Mouse (Mus musculus) thymus, adult 2 months (tissue): ENCODE measurements at regions not wholly inside any gene's neighbourhood (a gene's known extent, or its start where the extent isn't known, plus 50 kb on each side); places are given as distances from the start of the nearest gene placed in this dataset.

Experiments
- CTCF ChIP-seq: fragments of 200-500 bp; IDR thresholded peaks from 2 replicates; pipeline ENCODE4 v1.5.1; 2012; ENCODE audit warnings: mild to moderate bottlenecking, control low read depth, low read length, moderate library complexity, borderline replicate concordance; ENCODE audit not compliant: control insufficient read depth, poor library complexity, insufficient read depth; ENCODE audit errors: extremely low read depth
- POLR2A ChIP-seq: fragments of 200-500 bp; IDR thresholded peaks from 2 replicates; pipeline ENCODE4 v1.6.1; 2012; ENCODE audit warnings: mild to moderate bottlenecking, low read length, control low read depth, moderate library complexity; ENCODE audit not compliant: control insufficient read depth, poor library complexity, insufficient read depth; ENCODE audit errors: extremely low read depth

- TF ChIP-seq CTCF = no peak
- TF ChIP-seq POLR2A = no peak
These were observed 68.1 kb upstream of the Dab2 start for GRCm38 (mm10) chr15:6231308-6232103.
